Mouse (Mus musculus): Measurements from ENCODE around the gene Rcl1.
A peak's percentile ranks its signal among the peaks of the same experiment; 100 is the strongest.

GRCm38 (mm10) chr19:29063577-29064363 is 37.4 kb upstream of the Rcl1 start:
- peak; percentile 80 to 96 for TF ChIP-seq CTCF (conservative IDR thresholded peaks at IDR 0.05 in 1 of 2, IDR thresholded peaks at IDR 0.05 in 1 of 2; ENCODE audit: low read depth in 2 of 2, low read length in 2 of 2)
- peak; percentile 80 for TF ChIP-seq BHLHE40 (IDR thresholded peaks at IDR 0.05; ENCODE audit: low read depth, low read length)
- peak; percentile 56 for TF ChIP-seq EP300 (IDR thresholded peaks at IDR 0.05; ENCODE audit: low read length)
- peak; percentile 73; the same call in 1 of the 2 replicates for TF ChIP-seq MXI1 (IDR thresholded peaks at IDR 0.05; ENCODE audit: low read depth, low read length)
- TF ChIP-seq ZNF384 (IDR thresholded peaks at IDR 0.05; ENCODE audit: low read depth, low read length) = no peak; the same call in 1 of the 2 replicates
- peak; percentile 73 for TF ChIP-seq TCF12 (IDR thresholded peaks at IDR 0.05; ENCODE audit: low read depth, low read length)
- TF ChIP-seq E2F4 (IDR thresholded peaks at IDR 0.05; ENCODE audit: insufficient replicate concordance, low read depth, low read length) = no peak
- peak; percentile 83 for TF ChIP-seq JUND (conservative IDR thresholded peaks at IDR 0.05; ENCODE audit: low read depth, low read length)
- no peak for TF ChIP-seq NRF1 (IDR thresholded peaks at IDR 0.05; ENCODE audit: low read depth, low read length)
- TF ChIP-seq MAX (IDR thresholded peaks at IDR 0.05; ENCODE audit: low read length) = peak; percentile 98

Measured in CH12.LX (cell line).